Mouse (Mus musculus): ENCODE results near the gene Slx4ip.

Slx4ip gene

GRCm38 (mm10) chr2:137049906-137050305, 158.9 kb downstream of the Slx4ip start:
- DNase-seq (ENCODE audit: extremely low read depth, insufficient read length, low spot score) = no peak

- no peak for DNase-seq (ENCODE audit: extremely low read depth, insufficient read length, low spot score)
These were observed 172.8 kb downstream of the Slx4ip start for GRCm38 (mm10) chr2:137063829-137064228.

- DNase-seq (ENCODE audit: extremely low read depth, insufficient read length, low spot score) = no peak
These were observed 173.5 kb downstream of the Slx4ip start for GRCm38 (mm10) chr2:137064513-137064912.

- peak; percentile 67 for DNase-seq (ENCODE audit: extremely low read depth, insufficient read length, low spot score)
These were observed 176.6 kb downstream of the Slx4ip start for GRCm38 (mm10) chr2:137067479-137068110.

- DNase-seq (ENCODE audit: extremely low read depth, insufficient read length, low spot score) = no peak
These were observed 182.7 kb downstream of the Slx4ip start for GRCm38 (mm10) chr2:137073473-137074312.

GRCm38 (mm10) chr2:137074313-137074620, 183.2 kb downstream of the Slx4ip start:
- DNase-seq (ENCODE audit: extremely low read depth, insufficient read length, low spot score) = no peak

- no peak for DNase-seq (ENCODE audit: extremely low read depth, insufficient read length, low spot score)
These were observed 187.8 kb downstream of the Slx4ip start for GRCm38 (mm10) chr2:137078771-137079170.

- DNase-seq (ENCODE audit: extremely low read depth, insufficient read length, low spot score) = no peak
These were observed 188.8 kb downstream of the Slx4ip start for GRCm38 (mm10) chr2:137079721-137080320.

GRCm38 (mm10) chr2:137080468-137080867, 189.4 kb downstream of the Slx4ip start:
- peak; percentile 13 for DNase-seq (ENCODE audit: extremely low read depth, insufficient read length, low spot score)

GRCm38 (mm10) chr2:137081001-137081400, 190.0 kb downstream of the Slx4ip start:
- no peak for DNase-seq (ENCODE audit: extremely low read depth, insufficient read length, low spot score)

GRCm38 (mm10) chr2:137082896-137083620, 192.0 kb downstream of the Slx4ip start:
- no peak for DNase-seq (ENCODE audit: extremely low read depth, insufficient read length, low spot score)

GRCm38 (mm10) chr2:137085257-137085656, 194.2 kb downstream of the Slx4ip start:
- no peak for DNase-seq (ENCODE audit: extremely low read depth, insufficient read length, low spot score)

GRCm38 (mm10) chr2:137086621-137087395, 195.8 kb downstream of the Slx4ip start:
- DNase-seq (ENCODE audit: extremely low read depth, insufficient read length, low spot score) = no peak

GRCm38 (mm10) chr2:137087705-137088104, 196.7 kb downstream of the Slx4ip start:
- DNase-seq (ENCODE audit: extremely low read depth, insufficient read length, low spot score) = no peak

GRCm38 (mm10) chr2:137091766-137092522, 200.9 kb downstream of the Slx4ip start:
- DNase-seq (ENCODE audit: extremely low read depth, insufficient read length, low spot score) = no peak

- no peak for DNase-seq (ENCODE audit: extremely low read depth, insufficient read length, low spot score)
These were observed 201.7 kb downstream of the Slx4ip start for GRCm38 (mm10) chr2:137092523-137093297.

GRCm38 (mm10) chr2:137093298-137093630, 202.2 kb downstream of the Slx4ip start:
- DNase-seq (ENCODE audit: extremely low read depth, insufficient read length, low spot score) = no peak

GRCm38 (mm10) chr2:137094301-137094700, 203.3 kb downstream of the Slx4ip start:
- no peak for DNase-seq (ENCODE audit: extremely low read depth, insufficient read length, low spot score)

- DNase-seq (ENCODE audit: extremely low read depth, insufficient read length, low spot score) = no peak
These were observed 206.0 kb downstream of the Slx4ip start for GRCm38 (mm10) chr2:137096981-137097460.
